Mouse (Mus musculus) heart, postnatal 25 days (tissue): ENCODE results near the gene Stt3b. TPM values are rescaled to one million over a fixed set of nuclear protein-coding genes. Genes with fewer than 3 reads are reported as not detected.
"Not testable (repeated sequence)": the region's sequence is repeated elsewhere in the genome, so short reads cannot be mapped to it uniquely, and the experiment has no call there.

ENCODE experiments used
- DNase-seq: peaks from one replicate; pipeline ENCODE4 v3.0.0; 2022; ENCODE audit warnings: low spot score
- intact Hi-C: fragments of 180-260 bp; cut with DNase I; formaldehyde crosslinking; loops from one replicate; pipeline ENCODE4 v1.15.1; 2025
- total RNA-seq, 2 experiments: library from RNA; stranded (reverse); gene quantifications; 2 replicates each; pipeline ENCODE4 v1.2.3; 2021

Stt3b gene
- total RNA-seq, 2 experiments from 2014 or later = 56.0 to 58.2 TPM

GRCm38 (mm10) chr9:115274806-115275205 lies 35.4 kb downstream of the Stt3b start:
- DNase-seq = no peak
- intact Hi-C loops = no loop called here

GRCm38 (mm10) chr9:115273095-115273649 lies 37.0 kb downstream of the Stt3b start:
- DNase-seq = no peak
- intact Hi-C loops = no loop called here

- DNase-seq = peak; percentile 41
- intact Hi-C loops = not testable (repeated sequence)
Observed at GRCm38 (mm10) chr9:115272451-115272850, 37.8 kb downstream of the Stt3b start.

GRCm38 (mm10) chr9:115271556-115271955 lies 38.7 kb downstream of the Stt3b start:
- intact Hi-C loops = no loop called here

GRCm38 (mm10) chr9:115261896-115262295 lies 48.3 kb downstream of the Stt3b start:
- intact Hi-C loops = loop anchor here (1.0 kb wide), 1 partner anchor 173 kb away; no protein-coding TSS in a partner anchor
- no peak for DNase-seq

More at GRCm38 (mm10) chr9:115271556-115271955, 38.7 kb downstream of the Stt3b start:
- no peak for DNase-seq

- no peak for DNase-seq
- intact Hi-C loops = no loop called here
Observed at GRCm38 (mm10) chr9:115261456-115261855, 48.8 kb downstream of the Stt3b start.

- intact Hi-C loops = no loop called here
- no peak for DNase-seq
Observed at GRCm38 (mm10) chr9:115260464-115260863, 49.8 kb downstream of the Stt3b start.

- DNase-seq = no peak
- intact Hi-C loops = no loop called here
Observed at GRCm38 (mm10) chr9:115259866-115260265, 50.4 kb downstream of the Stt3b start.

GRCm38 (mm10) chr9:115257733-115258286 lies 52.4 kb downstream of the Stt3b start:
- intact Hi-C loops = no loop called here
- no peak for DNase-seq

GRCm38 (mm10) chr9:115249145-115249544 lies 61.1 kb downstream of the Stt3b start:
- no peak for DNase-seq
- intact Hi-C loops = no loop called here

- DNase-seq = no peak
- intact Hi-C loops = no loop called here
Observed at GRCm38 (mm10) chr9:115245092-115245491, 65.1 kb downstream of the Stt3b start.

- intact Hi-C loops = no loop called here
- no peak for DNase-seq
Observed at GRCm38 (mm10) chr9:115243630-115244029, 66.6 kb downstream of the Stt3b start.

- no peak for DNase-seq
- intact Hi-C loops = no loop called here
Observed at GRCm38 (mm10) chr9:115239861-115240260, 70.4 kb downstream of the Stt3b start.

- intact Hi-C loops = no loop called here
Observed at GRCm38 (mm10) chr9:115237943-115238342, 72.3 kb downstream of the Stt3b start.

GRCm38 (mm10) chr9:115236352-115236841 lies 73.8 kb downstream of the Stt3b start:
- intact Hi-C loops = no loop called here
- DNase-seq = peak; percentile 26

More at GRCm38 (mm10) chr9:115237943-115238342, 72.3 kb downstream of the Stt3b start:
- DNase-seq = no peak

GRCm38 (mm10) chr9:115234561-115234960 lies 75.7 kb downstream of the Stt3b start:
- intact Hi-C loops = no loop called here
- DNase-seq = no peak

GRCm38 (mm10) chr9:115233721-115234120 lies 76.5 kb downstream of the Stt3b start:
- intact Hi-C loops = no loop called here
- DNase-seq = no peak

GRCm38 (mm10) chr9:115231476-115231875 lies 78.7 kb downstream of the Stt3b start:
- no peak for DNase-seq
- intact Hi-C loops = no loop called here

- DNase-seq = no peak
- intact Hi-C loops = no loop called here
Observed at GRCm38 (mm10) chr9:115230141-115230540, 80.1 kb downstream of the Stt3b start.

- intact Hi-C loops = loop anchor here (10.0 kb wide), 1 partner anchor 135 kb away; no protein-coding TSS in a partner anchor
- no peak for DNase-seq
Observed at GRCm38 (mm10) chr9:115229676-115230075, 80.5 kb downstream of the Stt3b start.

- no peak for DNase-seq
Observed at GRCm38 (mm10) chr9:115229145-115229544, 81.1 kb downstream of the Stt3b start.

More at GRCm38 (mm10) chr9:115229145-115229544, 81.1 kb downstream of the Stt3b start:
- intact Hi-C loops = loop anchor here (10.0 kb wide), 1 partner anchor 134 kb away; no protein-coding TSS in a partner anchor
